Mouse (Mus musculus) cerebellum, adult 2 months (tissue): ENCODE results near the gene Orc5. TPM values are rescaled to one million over a fixed set of nuclear protein-coding genes. Genes with fewer than 3 reads are reported as not detected.

Experiments
- DNase-seq, 2 experiments: peaks; one replicate each; pipeline ENCODE4 v3.0.0; 2021
- H3K27ac ChIP-seq: fragments of 200-500 bp; 2 replicates; pipeline ENCODE4 v1.5.1; 2012; ENCODE audit warnings: low read length, control low read depth, inconsistent platforms; ENCODE audit not compliant: insufficient read depth
- H3K27me3 ChIP-seq: fragments of 200-500 bp; 2 replicates; pipeline ENCODE4 v1.6.1; 2012; ENCODE audit warnings: inconsistent platforms, mild to moderate bottlenecking, low read length, moderate library complexity; ENCODE audit not compliant: control insufficient read depth, insufficient read depth
- H3K4me1 ChIP-seq: fragments of 200-500 bp; 2 replicates; pipeline ENCODE4 v1.6.1; 2011; ENCODE audit warnings: low read length; ENCODE audit not compliant: control insufficient read depth, insufficient read depth
- H3K4me3 ChIP-seq: fragments of 200-500 bp; replicated peaks from 2 replicates; pipeline ENCODE3; 2011; ENCODE audit warnings: mild to moderate bottlenecking, low read depth, low read length, control low read depth; ENCODE audit not compliant: insufficient read depth
- CTCF ChIP-seq: fragments of 200-500 bp; IDR thresholded peaks from 2 replicates; pipeline ENCODE4 v1.5.1; 2011; ENCODE audit warnings: low read depth, mild to moderate bottlenecking, control low read depth, low read length, moderate library complexity, borderline replicate concordance; ENCODE audit not compliant: insufficient read depth
- POLR2A ChIP-seq: fragments of 200-500 bp; IDR thresholded peaks from 2 replicates; pipeline ENCODE4 v1.6.1; 2011; ENCODE audit warnings: low read length, control low read depth, borderline replicate concordance; ENCODE audit not compliant: insufficient read depth
- WGBS: fragments of 180-500 bp; shearing (Covaris S2); methylation state at CpG from one replicate; pipeline ENCODE4 v1.1.7; 2018; 5-methylcytosine and 5-hydroxymethylcytosine counted together
- polyA plus RNA-seq: library from polyadenylated mRNA; depleted of rRNA; stranded (reverse); fragments of >200 nt; gene quantifications from 2 replicates; pipeline ENCODE4 v1.2.3, GENCODE M21; 2012

Orc5 gene
- polyA plus RNA-seq, 1 experiment, result 9.7 TPM

- no peak for DNase-seq
Observed at GRCm38 (mm10) chr5:22573696-22574095, 23.5 kb upstream of the Orc5 start.

GRCm38 (mm10) chr5:22572881-22573280 is 22.7 kb upstream of the Orc5 start:
- no peak for DNase-seq
- Histone ChIP-seq H3K27me3 (no peaks in the 10 kb centered on the region), H3K4me3 (no peak overlapping the region), H3K27ac (no peak overlapping the region), H3K4me1 (no peaks in the 10 kb centered on the region)
- 99% methylated on average over 6 of the region's 6 CpGs for WGBS
- TF ChIP-seq POLR2A (no peak), CTCF (no peak)

More at GRCm38 (mm10) chr5:22573696-22574095, 23.5 kb upstream of the Orc5 start:
- WGBS, result 44% methylated on average over 2 of the region's 2 CpGs
- H3K27me3 ChIP-seq, result no peaks in the 10 kb centered on the region
- TF ChIP-seq CTCF (no peak), POLR2A (no peak)
- no peaks in the 10 kb centered on the region for H3K4me1 ChIP-seq
- no peak overlapping the region for H3K4me3 ChIP-seq
- no peak overlapping the region for H3K27ac ChIP-seq

GRCm38 (mm10) chr5:22572456-22572855 is 22.2 kb upstream of the Orc5 start:
- WGBS, result 79% methylated on average over 3 of the region's 3 CpGs
- Histone ChIP-seq H3K27me3 (no peaks in the 10 kb centered on the region), H3K27ac (no peak overlapping the region), H3K4me3 (no peak overlapping the region), H3K4me1 (no peaks in the 10 kb centered on the region)
- no peak for TF ChIP-seq POLR2A
- TF ChIP-seq CTCF, result no peak
- no peak for DNase-seq

- WGBS, result 88% methylated on average over 2 of the region's 2 CpGs
- H3K4me3 ChIP-seq, result no peak overlapping the region
- no peak for DNase-seq
- H3K27me3 ChIP-seq, result no peaks in the 10 kb centered on the region
- TF ChIP-seq POLR2A (no peak), CTCF (no peak)
- H3K27ac ChIP-seq, result no peak overlapping the region
- H3K4me1 ChIP-seq, result no peaks in the 10 kb centered on the region
Observed at GRCm38 (mm10) chr5:22565708-22566107, 15.5 kb upstream of the Orc5 start.

- Histone ChIP-seq H3K27me3 (no peaks in the 10 kb centered on the region), H3K27ac (no peak overlapping the region), H3K4me1 (no peaks in the 10 kb centered on the region), H3K4me3 (no peak overlapping the region)
- no peak for DNase-seq
- WGBS, result 75% methylated on average over 2 of the region's 2 CpGs
- no peak for TF ChIP-seq CTCF
- TF ChIP-seq POLR2A, result no peak
Observed at GRCm38 (mm10) chr5:22559801-22560200, 9.6 kb upstream of the Orc5 start.

GRCm38 (mm10) chr5:22557491-22558113 is 7.4 kb upstream of the Orc5 start:
- TF ChIP-seq CTCF, result no peak
- TF ChIP-seq POLR2A, result no peak
- H3K27ac ChIP-seq, result no peak overlapping the region
- no peaks in the 10 kb centered on the region for H3K27me3 ChIP-seq
- 94% methylated on average over 4 of the region's 4 CpGs for WGBS
- H3K4me3 ChIP-seq, result no peak overlapping the region
- DNase-seq, result no peak
- H3K4me1 ChIP-seq, result no peaks in the 10 kb centered on the region

GRCm38 (mm10) chr5:22556713-22557112 is 6.5 kb upstream of the Orc5 start:
- no peak for TF ChIP-seq CTCF
- TF ChIP-seq POLR2A, result no peak

GRCm38 (mm10) chr5:22552233-22552765 is 2.1 kb upstream of the Orc5 start:
- Histone ChIP-seq H3K27ac (no peak overlapping the region), H3K4me3 (no peak overlapping the region), H3K4me1 (no peaks in the 10 kb centered on the region; the same call in 1 of the 2 replicates), H3K27me3 (no peaks in the 10 kb centered on the region)
- WGBS, result 95% methylated on average over 14 of the region's 14 CpGs
- TF ChIP-seq POLR2A (no peak), CTCF (no peak)
- peak in 1 of 2 experiments; percentile 10 for DNase-seq

More at GRCm38 (mm10) chr5:22556713-22557112, 6.5 kb upstream of the Orc5 start:
- WGBS, result 98% methylated on average over 4 of the region's 4 CpGs
- DNase-seq, result no peak
- H3K27me3 ChIP-seq, result no peaks in the 10 kb centered on the region
- no peak overlapping the region for H3K27ac ChIP-seq
- H3K4me1 ChIP-seq, result no peaks in the 10 kb centered on the region
- H3K4me3 ChIP-seq, result no peak overlapping the region
